Mouse (Mus musculus) left cerebral cortex, adult 11 months (tissue): ENCODE results near the gene Rad23b.
A peak's percentile ranks its signal among the peaks of the same experiment; 100 is the strongest.
"Not testable (repeated sequence)": the region's sequence is repeated elsewhere in the genome, so short reads cannot be mapped to it uniquely, and the experiment has no call there.

Source experiments
- DNase-seq: peaks from one replicate; pipeline ENCODE4 v3.0.0; 2022; ENCODE audit warnings: low spot score

Gene Rad23b

GRCm38 (mm10) chr4:55355845-55356244 lies 6.0 kb downstream of the Rad23b start:
- DNase-seq: no peak

- no peak for DNase-seq
Measured at GRCm38 (mm10) chr4:55356726-55357125, 6.9 kb downstream of the Rad23b start.

GRCm38 (mm10) chr4:55363866-55364265 lies 14.0 kb downstream of the Rad23b start:
- no peak for DNase-seq

GRCm38 (mm10) chr4:55364374-55364773 lies 14.5 kb downstream of the Rad23b start:
- no peak for DNase-seq

- DNase-seq: no peak
Measured at GRCm38 (mm10) chr4:55366014-55366413, 16.2 kb downstream of the Rad23b start.

GRCm38 (mm10) chr4:55370127-55370526 lies 20.3 kb downstream of the Rad23b start:
- no peak for DNase-seq

GRCm38 (mm10) chr4:55371355-55371754 lies 21.5 kb downstream of the Rad23b start:
- no peak for DNase-seq

- no peak for DNase-seq
Measured at GRCm38 (mm10) chr4:55382350-55382749, 32.5 kb downstream of the Rad23b start.

- no peak for DNase-seq
Measured at GRCm38 (mm10) chr4:55386768-55387167, 36.9 kb downstream of the Rad23b start.

GRCm38 (mm10) chr4:55391480-55391879 lies 41.6 kb downstream of the Rad23b start:
- DNase-seq: no peak

GRCm38 (mm10) chr4:55392445-55392844 lies 42.6 kb downstream of the Rad23b start:
- DNase-seq: no peak

- no peak for DNase-seq
Measured at GRCm38 (mm10) chr4:55397911-55398762, 48.3 kb downstream of the Rad23b start.

GRCm38 (mm10) chr4:55398901-55399300 lies 49.1 kb downstream of the Rad23b start:
- no peak for DNase-seq

- DNase-seq: no peak
Measured at GRCm38 (mm10) chr4:55405329-55405728, 55.5 kb downstream of the Rad23b start.

- no peak for DNase-seq
Measured at GRCm38 (mm10) chr4:55406558-55406957, 56.7 kb downstream of the Rad23b start.

- peak; percentile 53 for DNase-seq
Measured at GRCm38 (mm10) chr4:55408081-55408480, 58.2 kb downstream of the Rad23b start.

- DNase-seq: no peak
Measured at GRCm38 (mm10) chr4:55409025-55409424, 59.2 kb downstream of the Rad23b start.

GRCm38 (mm10) chr4:55409578-55410224 lies 59.9 kb downstream of the Rad23b start:
- not testable (repeated sequence) for DNase-seq

- peak; percentile 23 for DNase-seq
Measured at GRCm38 (mm10) chr4:55415864-55416263, 66.0 kb downstream of the Rad23b start.

- DNase-seq: no peak
Measured at GRCm38 (mm10) chr4:55426250-55426649, 76.4 kb downstream of the Rad23b start.
